Mouse (Mus musculus) liver, embryonic 14.5 days (tissue): ENCODE measurements around the gene Gm21985.

Source experiments
- CTCF ChIP-seq: IDR thresholded peaks from 2 replicates; pipeline ENCODE4 v1.5.1; 2016; ENCODE audit warnings: antibody characterized with exemption, low read depth, control low read depth
- EP300 ChIP-seq: IDR thresholded peaks from 2 replicates; pipeline ENCODE4 v1.6.1; 2016; ENCODE audit warnings: antibody characterized with exemption, low read depth

DNA sequence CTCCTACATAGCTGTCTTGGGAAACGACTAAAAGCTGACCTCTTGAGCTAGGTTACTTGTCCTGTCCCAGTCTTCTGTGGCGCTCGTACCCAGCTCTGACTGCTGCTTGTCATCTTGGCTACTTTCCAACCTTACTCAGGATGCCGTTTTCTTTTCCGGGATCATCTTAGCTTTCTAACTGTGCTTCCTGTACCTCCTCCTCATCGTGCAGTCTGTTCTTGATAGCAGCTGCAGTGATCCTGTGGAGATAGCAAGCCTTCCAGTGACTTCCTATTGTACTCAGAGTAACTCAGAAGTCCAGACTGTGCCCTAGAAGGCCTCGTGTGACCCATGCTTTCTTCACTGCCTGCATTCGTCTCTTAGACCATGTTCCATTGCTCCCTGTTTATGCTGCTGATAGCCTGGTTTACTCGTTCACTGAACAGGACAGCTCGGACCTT, 43.1 kb downstream of the Gm21985 start:
- TF ChIP-seq CTCF (no peak), EP300 (no peak)
